In the genomic region with DNA sequence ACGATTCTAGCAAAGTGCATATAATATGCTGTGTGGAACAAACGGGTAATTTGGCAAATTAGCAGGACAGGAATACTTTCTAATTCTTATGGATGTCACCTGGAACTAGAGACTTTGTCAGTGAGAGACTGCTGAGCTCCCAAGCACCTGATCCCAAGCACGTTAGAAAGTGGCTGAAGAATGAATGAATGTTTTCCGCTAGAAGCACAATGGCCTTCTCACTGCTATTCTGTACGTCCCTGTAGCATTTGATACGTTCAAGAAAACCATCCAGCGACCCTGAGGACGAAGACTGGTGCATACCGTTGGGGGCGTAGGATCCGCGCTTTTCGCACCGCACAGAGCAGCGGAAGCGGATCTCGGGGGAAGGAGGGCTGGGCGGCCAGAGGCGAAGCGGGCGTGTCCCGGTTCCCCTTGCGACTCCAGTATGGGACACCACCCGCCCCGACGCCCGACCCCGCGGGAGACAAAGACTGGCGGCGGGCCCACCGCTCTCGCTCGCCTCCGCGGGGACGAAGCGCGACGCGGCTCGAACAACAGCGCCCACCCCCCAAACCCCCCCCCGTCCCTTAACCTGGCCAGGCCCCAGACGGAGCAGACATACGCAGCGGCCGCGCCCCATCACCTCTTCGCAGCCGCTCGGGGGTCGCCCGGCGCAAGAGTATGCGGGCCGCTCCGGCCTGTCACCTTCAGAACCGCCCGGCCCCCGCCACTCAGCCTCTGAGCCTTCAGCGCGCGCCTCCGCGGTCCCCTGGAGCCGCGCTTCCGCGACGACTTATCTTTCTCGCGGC, we compare ENCODE assay signal across 7 mouse cellular contexts. TPM values are rescaled to one million over a fixed set of nuclear protein-coding genes. Genes with fewer than 3 reads are reported as not detected.
DNase-seq lines count a peak whose midpoint lies in the region; ATAC-seq and TF ChIP-seq lines count a peak whose summit lies in the region.

No protein-coding gene starts in this region.

- H3K9me3 ChIP-seq in G1E (replicated peaks): no peaks in the 10 kb centered on the region
- H3K9me3 ChIP-seq in forebrain, embryonic 11.5 days (ENCODE audit: control insufficient read depth, low read length): no peaks in the 10 kb centered on the region

- ATAC-seq in G1E (ENCODE audit: extremely low read depth, insufficient number of reproducible peaks, low FRiP score, poor library complexity, severe bottlenecking): no peak
- ATAC-seq in forebrain, embryonic 11.5 days (replicated peaks; ENCODE audit: low FRiP score): peak; percentile 77
- peak; percentile 38; the same call in 1 of the 2 replicates for ATAC-seq in megakaryocyte progenitor cell, adult 5-6 weeks (replicated peaks; ENCODE audit: poor library complexity)

- H3K9ac ChIP-seq in forebrain, embryonic 11.5 days (ENCODE audit: low read length): peak overlapping the region; percentile 81

- peak; percentile 54 for DNase-seq in G1E (ENCODE audit: low spot score)
- peak; percentile 41 for DNase-seq in brain, adult 2 months (ENCODE audit: low read depth, low spot score)
- DNase-seq in forebrain, embryonic 11.5 days (ENCODE audit: low spot score): no peak
- peak; percentile 73 for DNase-seq in heart, postnatal 4 days
- DNase-seq in left cerebral cortex, postnatal 36 days (ENCODE audit: low spot score in 2 of 2): peak; percentile 36 to 40
- DNase-seq in spleen, adult 12 weeks (ENCODE audit: low spot score): peak; percentile 32

- H3K27ac ChIP-seq in forebrain, embryonic 11.5 days (ENCODE audit: low read depth, low read length): peak overlapping the region; percentile 57; the same call in 1 of the 2 replicates

- no peak for TF ChIP-seq CTCF in G1E (IDR thresholded peaks at IDR 0.05; ENCODE audit: low read depth, low read length)

- no peaks in the 10 kb centered on the region for H3K27me3 ChIP-seq in G1E (ENCODE audit: insufficient read depth, low read length)
- no peaks in the 10 kb centered on the region for H3K27me3 ChIP-seq in forebrain, embryonic 11.5 days (ENCODE audit: control insufficient read depth, insufficient read depth, low read length)

- WGBS in forebrain, embryonic 11.5 days: 2% methylated on average over 73 of the region's 73 CpGs

- intact Hi-C loops in left cerebral cortex, postnatal 36 days (cut with DNase I): loop anchor here (2.0 kb wide), 1 partner anchor 54 kb away; the partner anchor contains the start of gene Cherp

- H3K36me3 ChIP-seq in G1E (replicated peaks): peaks cover 38% of the 10 kb centered on the region
- H3K36me3 ChIP-seq in forebrain, embryonic 11.5 days (ENCODE audit: control insufficient read depth, insufficient read depth, low read length): no peaks in the 10 kb centered on the region

- H3K4me2 ChIP-seq in forebrain, embryonic 11.5 days (ENCODE audit: low read depth, low read length, severe bottlenecking): peak overlapping the region; percentile 76

- peaks cover 57% of the 10 kb centered on the region for H3K4me1 ChIP-seq in G1E (ENCODE audit: insufficient read depth, low read depth, low read length)
- H3K4me1 ChIP-seq in forebrain, embryonic 11.5 days (replicated peaks; ENCODE audit: control insufficient read depth, insufficient read depth, low read length): peaks cover 12% of the 10 kb centered on the region

- H3K4me3 ChIP-seq in G1E (ENCODE audit: low read depth, low read length): peak overlapping the region; percentile 84
- peak overlapping the region; percentile 92 for H3K4me3 ChIP-seq in forebrain, embryonic 11.5 days (ENCODE audit: low read depth, low read length)

RNA-seq across cellular contexts. Expression of gene Eps15l1, which starts 0.5 kb away (rescaled TPM):
- total RNA-seq in G1E (2014; fragmentation: Nextera tagmentation) (95.7 and 110 TPM in 2 replicates), G1E (2017) (31.9 and 37.2 TPM in 2 replicates)
- 10.8 and 16.7 TPM in 2 replicates for polyA plus RNA-seq in G1E (2012)
- polyA plus RNA-seq in forebrain, embryonic 11.5 days (2014; fragmentation: Nextera tagmentation; extraction: Ambion mirVana): 78.4 and 80.8 TPM in 2 replicates
- total RNA-seq in heart, postnatal 4 days (2021): 10 to 100 TPM; 56.8 to 60.0 TPM
- total RNA-seq in left cerebral cortex, postnatal 36 days (2021): 10 to 100 TPM; 60.0 to 75.6 TPM
- total RNA-seq in megakaryocyte progenitor cell, adult 5-6 weeks (2015): 44.6 and 57.1 TPM in 2 replicates
- 35.2 and 41.4 TPM in 2 replicates for total RNA-seq in megakaryocyte progenitor cell, adult 5-6 weeks (2017)

RNA-seq across cellular contexts. Expression of gene Calr3, which starts 22.9 kb away (rescaled TPM):
- total RNA-seq in G1E (2014; fragmentation: Nextera tagmentation) (3.6 and 5.1 TPM in 2 replicates), G1E (2017) (0.58 and 0.87 TPM in 2 replicates)
- polyA plus RNA-seq in G1E (2012): 0.08 and 0.13 TPM in 2 replicates
- polyA plus RNA-seq in forebrain, embryonic 11.5 days (2014; fragmentation: Nextera tagmentation; extraction: Ambion mirVana): 1.2 and 1.7 TPM in 2 replicates
- total RNA-seq in heart, postnatal 4 days (2021): 1 to 10 TPM; 1.4 to 1.6 TPM
- total RNA-seq in left cerebral cortex, postnatal 36 days (2021): under 1 TPM; 0.61 to 0.81 TPM
- total RNA-seq in megakaryocyte progenitor cell, adult 5-6 weeks (2015): 2.2 TPM in 2 replicates
- 2.9 TPM in 2 replicates for total RNA-seq in megakaryocyte progenitor cell, adult 5-6 weeks (2017)

RNA-seq across cellular contexts. Expression of gene 1700030K09Rik, which starts 22.9 kb away (rescaled TPM):
- total RNA-seq in G1E (2014; fragmentation: Nextera tagmentation) (10.8 and 17.2 TPM in 2 replicates), G1E (2017) (7.3 and 9.0 TPM in 2 replicates)
- 3.9 and 5.0 TPM in 2 replicates for polyA plus RNA-seq in G1E (2012)
- polyA plus RNA-seq in forebrain, embryonic 11.5 days (2014; fragmentation: Nextera tagmentation; extraction: Ambion mirVana): 14.9 and 15.4 TPM in 2 replicates
- total RNA-seq in heart, postnatal 4 days (2021): 1 to 10 TPM; 5.4 to 8.2 TPM
- total RNA-seq in left cerebral cortex, postnatal 36 days (2021): 10 to 100 TPM; 10.3 to 15.1 TPM
- 3.0 and 3.3 TPM in 2 replicates for total RNA-seq in megakaryocyte progenitor cell, adult 5-6 weeks (2015)
- 6.3 and 6.5 TPM in 2 replicates for total RNA-seq in megakaryocyte progenitor cell, adult 5-6 weeks (2017)

RNA-seq across cellular contexts. Expression of gene Cherp, which starts 54.3 kb away (rescaled TPM):
- total RNA-seq in G1E (2014; fragmentation: Nextera tagmentation) (142 and 187 TPM in 2 replicates), G1E (2017) (11.0 and 16.2 TPM in 2 replicates)
- 303 and 317 TPM in 2 replicates for polyA plus RNA-seq in G1E (2012)
- 101 and 107 TPM in 2 replicates for polyA plus RNA-seq in forebrain, embryonic 11.5 days (2014; fragmentation: Nextera tagmentation; extraction: Ambion mirVana)
- total RNA-seq in heart, postnatal 4 days (2021): 10 to 100 TPM; 55.6 to 64.5 TPM
- 10 to 100 TPM; 59.7 to 76.4 TPM for total RNA-seq in left cerebral cortex, postnatal 36 days (2021)
- 80.1 and 106 TPM in 2 replicates for total RNA-seq in megakaryocyte progenitor cell, adult 5-6 weeks (2015)
- total RNA-seq in megakaryocyte progenitor cell, adult 5-6 weeks (2017): 17.7 and 23.8 TPM in 2 replicates
